Comparison of ENCODE assay signal across 8 mouse cellular contexts in the genomic region with DNA sequence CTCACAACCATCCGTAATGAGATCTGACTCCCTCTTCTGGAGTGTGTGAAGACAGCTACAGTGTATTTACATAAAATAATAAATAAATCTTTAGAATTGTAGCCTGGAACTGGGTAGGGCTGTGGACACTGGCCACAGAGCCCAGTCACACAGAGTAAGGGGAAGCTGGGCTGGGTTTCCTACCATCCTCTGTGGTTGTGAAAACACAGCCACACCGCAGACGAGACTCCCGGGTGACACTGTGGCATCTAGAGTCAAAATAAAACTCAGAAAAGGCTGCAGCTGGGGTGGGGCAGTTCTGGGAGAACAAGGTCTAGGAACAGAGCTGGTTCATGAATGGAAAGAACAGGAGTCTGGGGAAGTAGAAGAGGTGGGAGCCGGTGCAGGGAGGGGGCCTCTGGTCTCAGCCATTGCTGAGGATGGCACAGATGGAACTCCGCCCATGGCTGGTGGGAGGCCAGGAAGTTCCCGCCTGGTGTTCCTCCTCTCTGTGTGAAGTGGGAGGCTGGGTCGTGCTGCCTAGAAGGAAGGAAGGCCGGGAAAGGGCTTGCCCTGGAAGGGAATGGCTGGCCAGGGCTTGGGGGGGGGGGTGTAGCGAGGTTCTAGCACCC. TPM values are rescaled to one million over a fixed set of nuclear protein-coding genes. Genes with fewer than 3 reads are reported as not detected.
A peak's percentile ranks its signal among the peaks of the same experiment; 100 is the strongest.
DNase-seq lines count a peak whose midpoint lies in the region; ATAC-seq and TF ChIP-seq lines count a peak whose summit lies in the region.

No protein-coding gene starts in this region.

- intact Hi-C loops in heart, adult 2 months (cut with DNase I): no loop called here

- TF ChIP-seq POLR2A in heart, adult 2 months (IDR thresholded peaks at IDR 0.05; ENCODE audit: insufficient read depth, low read depth, low read length): no peak

- no peak for TF ChIP-seq CTCF in heart, adult 2 months (IDR thresholded peaks at IDR 0.05)

- ATAC-seq in forebrain, embryonic 15.5 days (replicated peaks): peak; percentile 12; the same call in 1 of the 2 replicates
- no peak for ATAC-seq in midbrain, embryonic 13.5 days
- ATAC-seq in activated CD4-positive, CD25-positive, alpha-beta regulatory T cell, adult 4 months: no peak

- peak; percentile 74 to 78 for DNase-seq in heart, adult 2 months
- DNase-seq in heart, embryonic 10.5 days (ENCODE audit: low spot score): no peak
- peak; percentile 61 for DNase-seq in ZHBTc4 (ENCODE audit: low read depth, low spot score)
- peak; percentile 54 to 67 for DNase-seq in kidney, postnatal 4 days
- DNase-seq in thymus, postnatal 14 days: no peak

- H3K79me2 ChIP-seq in heart, adult 2 months (replicated peaks; ENCODE audit: control insufficient read depth, insufficient read depth, low read length): no peaks in the 10 kb centered on the region

- H3K4me2 ChIP-seq in forebrain, embryonic 15.5 days (replicated peaks): peak overlapping the region; percentile 12
- no peak overlapping the region for H3K4me2 ChIP-seq in midbrain, embryonic 13.5 days (replicated peaks)

- H3K4me1 ChIP-seq in heart, adult 2 months (ENCODE audit: control insufficient read depth, insufficient read depth, low read length): peaks cover 26% of the 10 kb centered on the region
- H3K4me1 ChIP-seq in heart, embryonic 10.5 days: peaks cover 35% of the 10 kb centered on the region
- H3K4me1 ChIP-seq in forebrain, embryonic 15.5 days: peaks cover 70% of the 10 kb centered on the region
- H3K4me1 ChIP-seq in midbrain, embryonic 13.5 days (replicated peaks): peaks cover 75% of the 10 kb centered on the region

- WGBS in heart, adult 2 months: 28% methylated on average over 10 of the region's 10 CpGs
- WGBS in heart, embryonic 10.5 days: 51% methylated on average over 10 of the region's 10 CpGs
- 51% methylated on average over 10 of the region's 10 CpGs for WGBS in forebrain, embryonic 15.5 days
- WGBS in midbrain, embryonic 13.5 days: 67% methylated on average over 10 of the region's 10 CpGs

- H3K9me3 ChIP-seq in heart, embryonic 10.5 days: no peaks in the 10 kb centered on the region
- H3K9me3 ChIP-seq in forebrain, embryonic 15.5 days: no peaks in the 10 kb centered on the region
- no peaks in the 10 kb centered on the region for H3K9me3 ChIP-seq in midbrain, embryonic 13.5 days

- H3K4me3 ChIP-seq in heart, adult 2 months: no peak overlapping the region
- no peak overlapping the region for H3K4me3 ChIP-seq in heart, embryonic 10.5 days
- no peak overlapping the region for H3K4me3 ChIP-seq in forebrain, embryonic 15.5 days
- no peak overlapping the region for H3K4me3 ChIP-seq in midbrain, embryonic 13.5 days (replicated peaks)

- H3K9ac ChIP-seq in heart, adult 2 months (ENCODE audit: low read depth, low read length): no peak overlapping the region
- no peak overlapping the region for H3K9ac ChIP-seq in forebrain, embryonic 15.5 days (replicated peaks)
- no peak overlapping the region for H3K9ac ChIP-seq in midbrain, embryonic 13.5 days (replicated peaks)

- no peaks in the 10 kb centered on the region for H3K36me3 ChIP-seq in heart, adult 2 months (ENCODE audit: control insufficient read depth, insufficient read depth, low read length)
- peaks cover 32% of the 10 kb centered on the region for H3K36me3 ChIP-seq in heart, embryonic 10.5 days
- peaks cover 37% of the 10 kb centered on the region for H3K36me3 ChIP-seq in forebrain, embryonic 15.5 days
- H3K36me3 ChIP-seq in midbrain, embryonic 13.5 days: peaks cover 80% of the 10 kb centered on the region

- no peak for TF ChIP-seq EP300 in heart, adult 2 months (IDR thresholded peaks at IDR 0.05; ENCODE audit: insufficient read depth, low read depth, low read length)

- H3K27ac ChIP-seq in heart, adult 2 months: peak overlapping the region; percentile 53
- H3K27ac ChIP-seq in heart, embryonic 10.5 days: no peak overlapping the region
- peak overlapping the region; percentile 74 for H3K27ac ChIP-seq in forebrain, embryonic 15.5 days (replicated peaks)
- H3K27ac ChIP-seq in midbrain, embryonic 13.5 days: peak overlapping the region; percentile 45; the same call in 1 of the 2 replicates

- no peaks in the 10 kb centered on the region for H3K27me3 ChIP-seq in heart, adult 2 months (ENCODE audit: control insufficient read depth, insufficient read depth, low read length)
- peaks cover 37% of the 10 kb centered on the region for H3K27me3 ChIP-seq in heart, embryonic 10.5 days (ENCODE audit: insufficient read depth, poor library complexity, severe bottlenecking)
- H3K27me3 ChIP-seq in forebrain, embryonic 15.5 days: no peaks in the 10 kb centered on the region
- H3K27me3 ChIP-seq in midbrain, embryonic 13.5 days: no peaks in the 10 kb centered on the region

RNA-seq across cellular contexts. Expression of a gene that starts 15.2 kb away (rescaled TPM):
- total RNA-seq in heart, adult 2 months (2021): 10 to 100 TPM; 61.9 to 87.4 TPM
- 44.5 and 55.4 TPM in 2 replicates for polyA plus RNA-seq in heart, adult 2 months (2012; rRNA removed)
- polyA plus RNA-seq in heart, embryonic 10.5 days (2016; fragmentation: Nextera tagmentation; extraction: Ambion mirVana): 16.3 and 33.5 TPM in 2 replicates
- polyA plus RNA-seq in forebrain, embryonic 15.5 days (2015; fragmentation: Nextera tagmentation; extraction: Ambion mirVana): 336 and 348 TPM in 2 replicates
- 238 and 300 TPM in 2 replicates for polyA plus RNA-seq in midbrain, embryonic 13.5 days (2015; fragmentation: Nextera tagmentation; extraction: Ambion mirVana)
- 1 to 10 TPM; 4.1 to 5.6 TPM for polyA plus RNA-seq in activated CD4-positive, CD25-positive, alpha-beta regulatory T cell, adult 4 months (2017; shearing (Covaris generic))

Comparison
In these comparisons a context has a peak if more than half of its experiments do, and no peak if none do; other contexts are left out.
1. DNase-seq: peak in heart, adult 2 months (2 of 2), ZHBTc4 (single experiment) and kidney, postnatal 4 days (2 of 2); none in heart, embryonic 10.5 days (single experiment) and thymus, postnatal 14 days (single experiment).